Mouse (Mus musculus) MEL (cell line): ENCODE results near the gene Akirin1.

Experiments
- CTCF ChIP-seq, 3 experiments: IDR thresholded peaks in 2 of 3; conservative IDR thresholded peaks in 1 of 3; 2 replicates each; pipeline ENCODE4 v1.5.1; 2011 to 2012; ENCODE audit warnings: low read length in 3 of 3, low read depth in 2 of 3, mild to moderate bottlenecking in 2 of 3, improper control_type of control experiment in 1 of 3, inconsistent platforms in 1 of 3, mixed read lengths in 1 of 3, moderate library complexity in 1 of 3; ENCODE audit not compliant: control insufficient read depth in 1 of 3, insufficient read depth in 1 of 3, poor library complexity in 1 of 3, severe bottlenecking in 1 of 3
- E2F4 ChIP-seq: IDR thresholded peaks from 2 replicates; pipeline ENCODE4 v1.6.1; 2011; ENCODE audit warnings: low read depth, low read length, improper control_type of control experiment, borderline replicate concordance
- EP300 ChIP-seq, 2 experiments: IDR thresholded peaks; 2 replicates each; pipeline ENCODE4 v1.6.1; 2011; ENCODE audit warnings: improper control_type of control experiment in 2 of 2, low read length in 2 of 2, low read depth in 1 of 2, mild to moderate bottlenecking in 1 of 2
- HCFC1 ChIP-seq: IDR thresholded peaks from 2 replicates; pipeline ENCODE4 v1.6.1; 2012; ENCODE audit warnings: low read depth, mild to moderate bottlenecking, inconsistent platforms, low read length, improper control_type of control experiment, moderate library complexity
- MEF2A ChIP-seq: IDR thresholded peaks from 2 replicates; pipeline ENCODE4 v1.6.1; 2014; ENCODE audit warnings: low read depth, mild to moderate bottlenecking, inconsistent platforms, low read length, improper control_type of control experiment; ENCODE audit not compliant: poor library complexity, insufficient replicate concordance, severe bottlenecking; ENCODE audit errors: extremely low read depth
- MXI1 ChIP-seq: IDR thresholded peaks from 2 replicates; pipeline ENCODE4 v1.6.1; 2011; ENCODE audit warnings: mild to moderate bottlenecking, low read depth, low read length, improper control_type of control experiment
- POLR2A ChIP-seq, 2 experiments: IDR thresholded peaks; 2 replicates each; pipeline ENCODE4 v1.6.1; 2011 to 2012; ENCODE audit warnings: low read length in 2 of 2, mild to moderate bottlenecking in 2 of 2, control low read depth in 1 of 2, improper control_type of control experiment in 1 of 2, low read depth in 1 of 2, moderate library complexity in 1 of 2; ENCODE audit not compliant: control insufficient read depth in 1 of 2, insufficient read depth in 1 of 2, poor library complexity in 1 of 2
- RAD21 ChIP-seq: IDR thresholded peaks from 2 replicates; pipeline ENCODE4 v1.6.1; 2011; ENCODE audit warnings: mild to moderate bottlenecking, low read depth, low read length, improper control_type of control experiment
- TBP ChIP-seq: IDR thresholded peaks from 2 replicates; pipeline ENCODE4 v1.8.0; 2011; ENCODE audit warnings: low read depth, low read length, improper control_type of control experiment

DNA sequence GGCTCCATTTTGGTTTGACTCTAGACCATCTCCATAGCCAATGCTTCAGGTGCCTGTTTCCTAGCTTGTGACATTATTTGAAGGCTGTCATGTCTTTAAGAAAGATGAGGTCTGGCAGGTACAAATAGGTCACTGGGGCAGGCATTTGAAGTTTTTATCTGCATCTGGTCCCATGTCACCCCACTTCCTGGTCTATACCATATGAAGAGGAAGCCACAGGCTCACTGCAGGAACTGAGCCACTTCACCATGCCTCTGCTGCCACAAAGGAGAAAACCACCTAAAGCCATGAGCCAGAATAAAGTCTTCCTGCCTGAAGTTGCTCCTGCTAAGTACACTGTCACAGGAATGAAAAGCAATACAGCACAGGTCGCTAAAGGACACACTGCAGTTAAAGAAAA, 7.3 kb downstream of the Akirin1 start:
- TF ChIP-seq CTCF (IDR thresholded peaks at IDR 0.05 in 2 of 3, conservative IDR thresholded peaks at IDR 0.05 in 1 of 3; ENCODE audit: control insufficient read depth in 1 of 3, insufficient read depth in 1 of 3, low read depth in 2 of 3, low read length in 3 of 3, poor library complexity in 1 of 3, severe bottlenecking in 1 of 3), result no peak
- TF ChIP-seq RAD21, result no peak
- no peak; a peak in 1 of 4 replicates for TF ChIP-seq EP300 (IDR thresholded peaks at IDR 0.05; ENCODE audit: low read depth in 1 of 2, low read length in 2 of 2)
- TF ChIP-seq POLR2A (IDR thresholded peaks at IDR 0.05; ENCODE audit: control insufficient read depth in 1 of 2, insufficient read depth in 1 of 2, low read depth in 1 of 2, low read length in 2 of 2, poor library complexity in 1 of 2), result no peak
- no peak for TF ChIP-seq E2F4
- TF ChIP-seq TBP, result no peak
- no peak for TF ChIP-seq MXI1
- TF ChIP-seq MEF2A, result no peak
- TF ChIP-seq HCFC1, result no peak
